Mouse (Mus musculus) CH12F3 (cell line): Measurements from ENCODE around the gene Prpf38b.

Source experiments
- in situ Hi-C: fragments of 300-500 bp; cut with MboI; formaldehyde crosslinking; loops from 2 replicates; pipeline ENCODE4 v1.14.3; 2020; ENCODE audit warnings: low sequenced_read_pairs

The Prpf38b gene

GRCm38 (mm10) chr3:108911548-108912413 lies at the start of gene Prpf38b:
Gene Prpf38b, minus strand, starts transcription at chr3:108911727.
- in situ Hi-C loops = no loop called here

- in situ Hi-C loops = no loop called here
Observed at GRCm38 (mm10) chr3:108961226-108961625, 49.7 kb upstream of the Prpf38b start.

GRCm38 (mm10) chr3:108959680-108960295 lies 48.3 kb upstream of the Prpf38b start:
- in situ Hi-C loops = no loop called here

GRCm38 (mm10) chr3:108957976-108958375 lies 46.4 kb upstream of the Prpf38b start:
- in situ Hi-C loops = no loop called here

- in situ Hi-C loops = no loop called here
Observed at GRCm38 (mm10) chr3:108940996-108941395, 29.5 kb upstream of the Prpf38b start.

- in situ Hi-C loops = no loop called here
Observed at GRCm38 (mm10) chr3:108940001-108940633, 28.6 kb upstream of the Prpf38b start, which contains the start of gene Gm9857. Gene Gm9857, minus strand, starts transcription at chr3:108940445.

- in situ Hi-C loops = no loop called here
Observed at GRCm38 (mm10) chr3:108939573-108939972, 28.0 kb upstream of the Prpf38b start, which contains the start of gene Henmt1. Gene Henmt1, plus strand, starts transcription at chr3:108939873.

GRCm38 (mm10) chr3:108938691-108939090 lies 27.2 kb upstream of the Prpf38b start:
- in situ Hi-C loops = no loop called here

GRCm38 (mm10) chr3:108933557-108933956 lies 22.0 kb upstream of the Prpf38b start:
- in situ Hi-C loops = no loop called here

GRCm38 (mm10) chr3:108926308-108926707 lies 14.8 kb upstream of the Prpf38b start:
- in situ Hi-C loops = no loop called here

GRCm38 (mm10) chr3:108925677-108926076 lies 14.2 kb upstream of the Prpf38b start:
- in situ Hi-C loops = no loop called here

- in situ Hi-C loops = no loop called here
Observed at GRCm38 (mm10) chr3:108921822-108922221, 10.3 kb upstream of the Prpf38b start.

GRCm38 (mm10) chr3:108920442-108921070 lies 9.0 kb upstream of the Prpf38b start:
- in situ Hi-C loops = no loop called here

- in situ Hi-C loops = no loop called here
Observed at GRCm38 (mm10) chr3:108918852-108919251, 7.3 kb upstream of the Prpf38b start.

GRCm38 (mm10) chr3:108917986-108918385 lies 6.5 kb upstream of the Prpf38b start:
- in situ Hi-C loops = no loop called here

GRCm38 (mm10) chr3:108916857-108917256 lies 5.3 kb upstream of the Prpf38b start:
- in situ Hi-C loops = no loop called here

- in situ Hi-C loops = no loop called here
Observed at GRCm38 (mm10) chr3:108915999-108916398, 4.5 kb upstream of the Prpf38b start.

GRCm38 (mm10) chr3:108911081-108911547 lies 413 bp downstream of the Prpf38b start:
- in situ Hi-C loops = no loop called here

GRCm38 (mm10) chr3:108910303-108911080 lies 1.0 kb downstream of the Prpf38b start:
- in situ Hi-C loops = no loop called here

GRCm38 (mm10) chr3:108902934-108903333 lies 8.6 kb downstream of the Prpf38b start:
- in situ Hi-C loops = loop anchor here (10.0 kb wide), 2 partner anchors 48 to 128 kb away; no protein-coding TSS in a partner anchor
